Mouse (Mus musculus): ENCODE measurements around the gene Gm37240. TPM values are rescaled to one million over a fixed set of nuclear protein-coding genes. Genes with fewer than 3 reads are reported as not detected.
A peak's percentile ranks its signal among the peaks of the same experiment; 100 is the strongest.

Gene Gm37240
- polyA plus RNA-seq, 2 experiments from 2014 or later, result 3.6 to 5.5 TPM

DNA sequence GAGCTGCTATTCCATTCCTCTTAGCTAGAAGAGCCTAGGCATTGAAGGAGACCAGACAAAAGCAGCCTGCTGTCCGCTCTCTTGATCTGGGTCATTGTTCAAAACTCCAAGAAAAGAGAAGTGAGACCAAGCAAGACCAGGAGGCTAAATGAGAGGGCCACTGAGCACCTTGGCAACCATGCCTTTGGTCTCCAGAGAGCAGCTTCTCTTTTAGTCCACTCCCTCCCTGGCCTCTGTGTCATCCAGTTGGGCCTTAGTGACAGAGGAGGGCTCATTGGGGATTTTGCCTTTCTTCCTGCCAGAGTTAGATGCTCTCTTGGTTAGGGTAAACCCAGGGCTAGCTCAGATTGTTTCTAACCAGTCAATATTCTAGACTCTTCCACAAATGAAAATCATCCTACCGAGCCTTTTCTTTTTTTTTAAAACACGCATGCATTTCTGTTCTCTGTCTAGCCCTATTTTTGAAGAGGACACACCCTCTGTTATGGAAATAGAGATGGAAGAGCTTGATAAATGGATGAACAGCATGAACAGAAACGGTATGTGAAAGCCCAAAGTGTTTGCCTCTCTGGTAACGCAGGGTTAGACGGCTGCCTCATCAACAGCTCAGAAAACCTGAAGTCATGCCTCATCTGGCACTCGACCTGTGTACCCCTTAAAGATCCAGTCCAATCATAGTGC is 1197.1 kb downstream of the Gm37240 start:
- ATAC-seq, result no peak

DNA sequence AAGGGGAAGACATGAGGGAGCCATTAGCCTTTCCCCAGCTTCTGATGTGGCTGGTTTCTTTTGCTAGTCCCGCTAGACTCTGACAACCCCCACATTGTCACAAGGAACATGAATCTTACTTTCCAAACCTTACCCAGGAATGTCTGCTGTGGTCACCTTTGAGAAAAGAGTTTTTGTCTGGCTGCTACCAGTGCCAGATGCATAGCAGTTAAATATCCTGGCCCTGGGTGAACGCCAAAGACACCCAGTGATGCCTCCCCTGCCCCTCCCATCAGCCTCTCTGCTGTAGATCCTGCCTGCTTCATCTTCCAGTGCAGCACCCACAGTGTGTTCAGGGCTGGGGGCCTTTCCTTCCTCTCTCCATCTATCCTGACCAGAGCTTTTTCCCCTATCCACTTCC is 1197.7 kb downstream of the Gm37240 start:
- ATAC-seq, result no peak

DNA sequence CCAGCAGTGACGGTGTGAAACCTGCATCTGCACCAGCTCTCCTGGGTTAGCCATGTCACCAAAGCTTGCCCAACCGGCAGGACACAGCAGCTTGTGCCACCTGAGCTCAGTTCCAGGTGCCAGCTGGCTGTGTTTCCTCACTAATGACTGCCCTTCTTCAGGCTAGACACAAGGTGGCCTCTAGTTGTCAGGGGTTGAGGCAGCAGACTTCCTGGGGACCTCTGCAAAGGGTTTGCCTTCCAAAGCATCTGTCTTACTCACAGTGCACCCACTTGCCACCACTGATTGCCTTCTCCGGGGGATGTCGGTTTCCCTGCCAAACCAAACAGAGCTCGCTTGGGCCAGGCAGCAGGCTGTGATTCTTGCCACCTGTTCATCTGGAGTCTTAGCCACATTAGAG is 1199.1 kb downstream of the Gm37240 start:
- no peak for ATAC-seq

DNA sequence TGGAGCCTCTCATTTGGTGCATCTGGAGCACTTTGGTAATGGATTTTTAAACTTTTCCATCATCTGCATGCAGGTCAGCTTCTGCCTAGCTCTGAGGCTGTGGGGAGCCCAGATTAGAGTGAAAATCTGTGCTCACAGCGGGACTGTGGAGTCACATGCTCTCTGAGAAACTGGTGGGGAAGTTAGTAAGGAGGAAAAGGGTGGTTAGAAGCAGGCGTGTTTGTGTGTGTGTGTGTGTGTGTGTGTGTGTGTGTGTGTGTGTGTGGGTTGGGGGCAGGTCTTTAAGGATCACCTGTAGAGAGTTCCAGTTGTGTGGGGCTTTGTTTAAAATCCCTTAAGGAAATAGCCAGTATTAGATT is 1199.9 kb downstream of the Gm37240 start:
- no peak for ATAC-seq

DNA sequence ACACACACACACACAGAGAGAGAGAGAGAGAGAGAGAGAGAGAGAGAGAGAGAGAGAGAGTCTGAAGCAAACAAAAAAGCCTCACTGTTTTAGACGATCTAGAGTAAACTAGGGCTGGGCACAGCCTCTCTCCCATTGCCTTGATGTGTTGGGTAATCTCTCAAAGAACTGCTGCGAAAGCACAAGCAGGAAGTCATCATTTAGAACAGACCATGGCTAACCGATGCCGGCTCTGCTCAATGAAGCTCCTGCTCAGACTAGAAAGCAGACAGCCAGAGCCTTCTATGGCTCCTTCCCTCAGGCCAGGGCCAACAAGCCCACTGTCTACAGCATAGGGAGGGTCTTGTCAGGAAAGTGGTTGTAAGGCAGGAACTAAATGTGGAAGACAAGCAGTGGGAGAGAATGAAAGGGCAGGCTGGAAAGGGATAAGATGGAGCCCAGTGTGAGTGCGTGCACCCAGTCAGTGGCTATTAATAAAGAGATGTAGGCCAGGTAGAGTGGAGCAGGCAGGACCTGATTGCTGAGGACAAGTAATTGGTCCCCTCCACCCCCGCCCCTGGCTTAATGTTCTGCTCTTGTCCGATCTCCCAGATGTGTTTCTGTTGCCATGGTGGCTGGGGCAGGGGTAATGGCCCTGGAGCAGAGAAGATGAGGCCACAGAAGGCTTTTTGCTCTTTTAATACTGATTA is 1200.4 kb downstream of the Gm37240 start:
- ATAC-seq, result no peak

DNA sequence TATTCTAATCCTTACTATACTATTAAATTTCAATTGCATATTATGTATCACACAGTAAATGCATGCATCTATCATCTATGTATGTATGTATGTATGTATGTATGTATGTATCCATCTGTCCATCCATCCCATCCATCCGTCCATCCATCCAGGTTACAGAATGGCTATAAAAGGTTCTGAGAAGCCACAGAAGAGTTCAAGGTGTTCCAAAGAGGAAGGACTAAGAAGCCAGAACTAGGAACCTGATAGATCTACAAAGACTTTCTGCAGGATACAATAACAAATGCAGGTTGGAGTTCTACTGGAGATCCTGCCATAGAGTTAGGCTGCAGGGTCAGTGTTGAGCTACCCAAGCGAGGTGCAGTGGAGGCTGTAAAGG is 1201.0 kb downstream of the Gm37240 start:
- ATAC-seq, result no peak

DNA sequence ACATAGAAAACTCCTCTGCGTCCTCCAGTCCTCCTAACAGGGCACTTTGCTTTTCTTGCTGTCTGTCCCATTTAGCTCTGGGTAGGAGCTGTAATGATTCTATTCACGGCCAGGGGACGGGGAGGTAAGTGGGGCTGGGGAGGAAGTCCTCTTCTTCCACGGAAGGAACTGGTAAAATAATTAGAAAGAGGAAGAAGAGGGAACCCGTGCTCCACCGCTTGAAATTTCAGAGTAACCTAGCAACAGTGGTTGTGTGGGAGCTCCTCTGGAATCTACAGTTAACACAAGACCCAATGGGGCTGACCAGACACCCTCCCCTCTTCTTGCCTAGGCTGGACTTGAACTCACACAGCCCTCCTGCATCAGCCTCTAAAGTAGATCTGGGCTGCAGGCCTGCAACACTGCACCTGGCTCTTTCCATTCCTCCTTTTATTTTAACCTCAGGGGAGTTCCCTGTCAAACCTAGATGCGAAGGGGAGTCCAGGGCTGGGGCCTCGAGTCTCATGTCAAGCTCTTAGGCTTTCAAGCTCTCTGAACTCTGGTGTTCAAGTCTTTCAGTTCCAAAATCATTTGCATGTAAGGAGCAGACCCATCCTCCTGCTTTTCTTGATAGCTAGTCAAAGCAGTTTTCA is 1201.5 kb downstream of the Gm37240 start:
- no peak for ATAC-seq

DNA sequence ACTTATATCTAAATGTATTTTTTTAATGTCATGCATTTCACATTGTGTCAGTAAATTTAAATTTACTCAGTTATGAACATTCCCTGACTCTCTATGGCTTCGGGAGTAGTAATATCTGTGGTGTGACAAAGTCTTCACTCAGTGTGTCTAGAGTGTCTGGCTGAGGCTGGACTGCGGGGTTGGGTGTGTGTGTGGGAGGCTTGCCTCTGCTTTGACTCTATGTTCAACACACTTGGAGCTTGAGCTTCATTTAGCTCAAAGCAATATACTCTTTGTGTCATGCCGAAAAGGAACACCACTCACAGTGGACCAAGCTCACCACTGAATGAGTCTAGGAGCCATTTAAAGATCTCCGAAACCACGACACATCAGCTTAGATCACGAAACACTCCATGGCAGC is 1203.5 kb downstream of the Gm37240 start:
- ATAC-seq, result no peak

DNA sequence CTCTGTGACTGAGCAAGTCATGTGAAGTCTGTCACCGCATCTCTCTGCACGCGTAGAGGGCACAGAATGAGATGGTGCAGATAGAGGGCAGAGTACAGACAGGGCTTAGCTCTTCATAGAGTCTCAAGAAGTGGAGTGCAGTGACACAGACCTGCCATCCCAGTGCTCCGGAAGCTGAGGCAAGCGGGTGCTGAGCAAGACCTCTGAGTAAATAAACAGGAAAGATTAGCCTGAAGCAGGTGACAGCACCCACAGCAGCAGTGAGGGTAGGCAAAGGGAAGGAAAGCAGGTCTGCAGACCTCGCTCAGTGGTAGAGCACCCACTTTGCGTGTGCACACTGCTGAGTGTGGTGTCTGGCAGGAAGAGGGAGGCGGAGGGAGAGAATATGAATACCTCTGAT is 1205.6 kb downstream of the Gm37240 start:
- peak; percentile 72 for ATAC-seq

DNA sequence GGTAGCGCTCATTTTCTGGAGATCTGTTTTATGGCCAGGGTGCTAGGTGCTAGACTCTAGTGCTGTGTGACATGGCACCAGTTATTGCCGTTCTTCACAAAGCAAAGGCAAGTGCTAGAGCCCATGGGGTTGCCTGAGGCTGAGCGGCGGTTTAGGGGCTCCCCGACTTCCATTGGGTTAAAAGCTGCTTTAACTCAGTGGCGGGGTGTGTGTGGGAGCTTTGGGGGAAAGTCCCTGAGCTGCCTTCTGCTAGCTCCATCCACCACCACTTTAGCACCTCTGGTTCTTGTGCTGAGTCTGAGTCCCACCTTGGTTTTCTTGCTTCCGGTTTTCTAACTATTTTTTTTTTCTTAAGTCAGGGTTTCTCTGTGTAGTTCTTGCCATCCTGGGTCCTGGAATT is 1207.3 kb downstream of the Gm37240 start:
- ATAC-seq, result peak; percentile 72

DNA sequence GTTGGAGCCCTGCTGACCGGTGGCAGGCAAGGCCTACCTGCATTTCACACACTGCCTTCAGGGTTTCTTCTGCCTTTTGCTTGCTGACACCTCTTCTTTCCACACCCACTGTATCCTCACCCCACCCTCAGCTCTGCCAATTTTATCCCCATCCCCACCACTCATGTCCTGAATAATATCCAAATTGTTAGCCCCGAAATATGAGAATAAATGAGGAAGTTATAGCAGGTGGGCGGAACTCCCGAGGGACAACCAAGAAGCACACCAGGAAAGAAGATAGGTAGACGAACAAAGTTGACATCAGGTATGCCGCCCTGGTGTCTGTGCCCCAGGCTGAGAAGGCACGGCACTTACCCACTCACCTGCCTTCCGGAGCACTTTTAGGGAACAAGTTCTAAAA is 1207.8 kb downstream of the Gm37240 start:
- ATAC-seq, result no peak

DNA sequence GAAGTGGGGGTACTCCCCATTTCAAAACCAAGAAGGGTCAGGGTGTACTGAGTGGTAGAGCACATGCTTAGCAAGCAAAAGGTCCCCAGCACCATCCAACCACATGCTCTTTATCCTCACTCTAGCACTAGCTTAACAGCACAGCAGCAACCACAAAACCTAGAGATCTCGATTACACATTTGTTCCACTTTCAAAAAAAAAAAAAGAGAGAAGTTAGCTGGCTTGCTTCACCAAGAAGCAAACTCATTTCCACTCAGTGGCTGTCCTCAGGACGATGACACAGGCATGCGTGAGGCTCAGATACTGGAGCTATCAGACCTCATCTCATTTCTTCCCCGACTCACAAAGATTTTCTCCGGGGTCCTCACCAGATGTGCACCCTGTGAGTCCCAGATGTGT is 1208.4 kb downstream of the Gm37240 start:
- peak; percentile 37 for ATAC-seq

DNA sequence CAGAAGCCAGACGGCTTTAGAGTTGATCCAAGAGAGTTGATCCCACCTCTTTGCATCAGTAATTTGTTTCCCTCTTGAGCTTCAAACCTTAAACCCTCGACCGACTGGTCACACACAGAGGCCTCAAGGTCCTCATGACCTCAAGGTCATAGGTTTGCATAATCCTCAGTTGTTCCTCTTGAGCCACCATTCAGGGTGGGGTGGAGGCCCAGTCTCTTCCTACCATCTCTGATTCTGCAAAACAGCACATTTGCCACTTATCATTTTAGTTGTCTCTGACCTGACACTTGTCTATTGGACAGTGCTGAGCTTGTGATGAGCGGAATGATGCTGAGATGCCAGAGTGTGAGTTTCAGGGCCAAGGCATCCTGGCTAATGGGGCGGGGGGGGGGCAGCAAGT is 1211.6 kb downstream of the Gm37240 start:
- ATAC-seq, result no peak

DNA sequence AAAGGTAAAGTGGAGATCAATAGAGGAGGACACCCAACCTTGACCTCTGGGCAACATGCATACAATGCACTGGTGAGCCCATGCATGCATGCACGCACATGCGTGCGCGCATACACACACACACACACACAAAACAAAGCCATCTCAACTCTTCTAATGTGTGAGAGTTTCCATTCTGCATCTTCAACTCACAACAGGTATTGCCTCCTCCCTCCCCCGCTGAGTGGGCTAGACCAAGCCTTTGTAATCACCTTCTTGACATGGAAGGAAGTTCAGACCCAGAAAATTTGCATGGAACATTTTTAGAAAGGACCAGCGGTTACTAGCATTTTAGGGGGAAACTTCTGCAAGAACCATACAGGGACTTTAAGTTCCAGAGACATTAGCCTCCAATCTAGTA is 1213.8 kb downstream of the Gm37240 start:
- peak; percentile 45 for ATAC-seq

DNA sequence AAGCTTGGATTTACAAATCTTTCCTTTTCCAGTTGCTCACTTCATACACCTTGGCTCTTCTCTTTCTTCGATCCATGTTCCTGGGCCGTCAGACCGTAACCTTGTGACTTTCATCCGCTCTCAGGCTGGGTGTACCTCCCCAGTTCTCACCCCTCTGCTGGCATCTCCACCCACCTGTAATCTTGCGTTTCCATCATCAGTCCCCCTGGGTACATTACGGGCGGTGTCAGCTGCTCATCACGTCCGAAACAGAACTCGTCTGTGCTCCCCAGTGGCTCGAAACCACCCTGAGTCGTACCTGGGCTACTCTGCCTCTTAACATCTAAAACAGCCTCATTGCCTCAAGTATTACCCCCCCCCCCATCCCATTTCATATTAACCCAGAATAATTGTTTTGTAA is 1215.2 kb downstream of the Gm37240 start:
- no peak for ATAC-seq

DNA sequence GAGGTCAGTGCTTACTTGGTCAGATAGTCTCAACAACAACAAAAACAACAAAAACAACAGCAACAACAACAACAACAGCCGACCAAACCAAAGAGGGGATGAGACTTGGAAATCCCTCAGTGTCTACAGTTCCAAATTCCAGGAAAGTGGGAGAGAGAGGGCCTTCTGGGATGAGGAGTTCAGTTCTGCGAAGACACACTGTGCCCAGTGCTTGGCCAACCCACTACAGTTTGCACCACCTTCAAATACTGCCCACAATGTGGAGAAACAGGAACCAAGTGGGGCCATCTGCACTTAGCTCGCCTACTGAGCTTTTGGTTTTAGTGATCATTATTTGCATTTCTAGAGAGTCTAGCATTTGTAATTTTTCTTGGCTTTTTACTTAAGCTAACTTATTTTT is 1218.4 kb downstream of the Gm37240 start:
- no peak for ATAC-seq

DNA sequence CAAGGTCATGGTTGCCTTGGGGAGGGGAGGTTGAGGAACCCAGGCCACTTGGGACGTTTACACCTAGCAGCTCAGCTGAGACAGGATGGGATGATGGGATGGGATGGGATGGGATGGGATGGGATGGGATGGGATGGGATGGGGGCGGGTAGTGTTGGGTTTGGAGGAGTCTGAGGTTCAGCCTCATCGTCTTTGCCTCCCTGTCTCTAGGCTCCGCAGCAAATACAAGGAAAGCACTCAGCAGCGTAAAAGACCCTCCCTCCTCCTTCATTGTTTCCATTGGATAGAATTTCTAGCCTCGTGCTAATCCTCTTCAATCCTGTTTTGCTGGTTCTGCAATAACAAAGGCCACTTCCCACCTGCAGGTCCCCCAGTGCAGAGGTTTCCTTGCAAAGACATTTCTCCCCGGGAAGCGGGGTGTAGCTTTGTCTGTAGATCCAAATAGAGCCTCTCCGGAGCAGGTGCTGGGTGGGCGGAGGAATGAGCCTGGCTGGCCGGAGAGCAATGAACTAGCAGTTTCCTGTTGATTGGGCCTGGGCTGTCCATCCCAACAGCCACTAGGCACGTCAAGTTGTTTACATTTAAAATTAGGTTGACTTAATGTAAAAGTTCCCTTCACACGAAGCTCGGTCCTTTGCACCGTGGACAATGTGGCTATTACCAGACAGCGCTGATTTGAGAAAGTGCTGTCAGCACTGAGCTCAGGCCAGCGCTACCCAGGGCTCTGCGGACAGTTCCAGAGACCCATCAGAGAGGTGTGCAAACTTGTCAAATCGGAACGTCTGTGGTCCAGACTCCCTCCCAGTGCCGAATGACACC is 1221.9 kb downstream of the Gm37240 start:
- no peak for ATAC-seq

DNA sequence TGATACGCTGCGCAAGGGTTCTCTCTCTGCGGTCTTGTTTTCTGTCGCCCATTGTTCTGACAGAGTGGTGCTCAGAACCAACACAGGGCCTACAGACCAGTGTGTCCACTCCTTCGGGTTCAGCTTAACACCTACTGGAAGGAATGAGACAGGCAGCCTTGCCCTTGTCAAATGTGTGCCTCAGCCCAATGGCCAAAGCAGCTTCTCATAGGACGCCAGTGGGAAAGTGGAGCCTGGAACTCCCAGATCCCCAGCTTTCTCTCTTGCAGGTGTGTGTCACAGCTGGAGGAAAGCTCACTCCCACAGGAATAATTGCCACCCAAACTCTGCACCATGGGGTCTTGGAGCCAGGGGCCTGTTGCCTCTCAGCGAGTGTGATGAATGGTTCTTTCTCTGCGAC is 1222.6 kb downstream of the Gm37240 start:
- ATAC-seq, result no peak

DNA sequence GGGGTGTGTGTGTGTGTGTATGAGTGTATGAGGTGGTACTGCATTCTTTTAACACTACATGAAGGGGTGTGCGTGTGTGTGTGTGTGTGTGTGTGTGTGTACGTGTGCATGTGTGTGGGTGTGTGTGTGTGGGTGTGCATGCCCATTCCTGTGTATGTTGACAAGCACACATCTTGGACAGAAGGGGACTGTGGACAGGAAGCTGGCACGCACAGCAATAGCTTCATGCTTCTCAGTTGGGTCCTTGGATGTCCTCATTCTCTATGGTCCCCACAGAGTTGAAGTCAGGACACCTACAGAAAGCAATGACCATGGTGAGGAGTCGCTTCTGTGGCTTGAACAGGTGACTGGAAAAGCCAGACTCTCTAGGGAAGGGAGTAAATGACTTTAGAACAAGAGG is 1223.5 kb downstream of the Gm37240 start:
- ATAC-seq, result no peak

DNA sequence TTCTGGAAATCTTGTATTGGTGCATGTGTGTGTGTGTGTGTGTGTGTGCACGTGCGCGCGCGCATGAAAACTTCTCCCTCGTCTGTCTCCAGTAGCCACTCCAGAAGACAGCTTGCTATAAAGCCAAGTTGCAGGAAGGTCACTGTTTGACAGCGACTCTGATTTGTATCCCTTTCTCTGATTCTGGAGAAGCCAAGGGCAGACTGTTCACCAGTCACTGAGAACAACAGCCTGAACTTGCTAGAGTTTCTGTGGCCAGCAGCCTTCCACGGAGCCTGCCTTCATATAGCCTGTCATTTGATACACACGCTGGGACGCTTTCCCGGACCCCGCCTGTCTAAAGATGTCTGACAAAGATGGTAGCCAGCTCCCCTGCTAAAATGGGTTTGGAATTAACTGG is 1224.2 kb downstream of the Gm37240 start:
- no peak for ATAC-seq

DNA sequence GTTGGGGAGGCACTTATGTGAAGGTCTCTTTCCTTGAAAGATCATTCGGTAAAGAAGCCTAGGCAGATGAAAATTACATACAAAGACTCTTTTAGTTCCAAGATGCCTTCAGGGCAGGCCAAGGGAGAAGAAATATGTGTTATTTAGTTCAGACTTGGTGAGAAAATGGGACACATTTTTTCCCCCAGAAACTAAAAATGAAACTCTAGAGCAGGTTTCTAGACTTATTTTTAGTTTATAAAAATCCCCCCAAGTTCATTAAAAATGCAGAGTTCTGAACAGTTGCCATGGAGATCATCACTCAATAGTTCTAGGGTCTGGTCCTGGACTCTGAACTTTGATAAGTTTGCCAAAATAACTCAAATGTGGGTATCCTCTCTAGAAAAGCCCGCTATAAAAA is 1226.9 kb downstream of the Gm37240 start:
- peak; percentile 46 for ATAC-seq

DNA sequence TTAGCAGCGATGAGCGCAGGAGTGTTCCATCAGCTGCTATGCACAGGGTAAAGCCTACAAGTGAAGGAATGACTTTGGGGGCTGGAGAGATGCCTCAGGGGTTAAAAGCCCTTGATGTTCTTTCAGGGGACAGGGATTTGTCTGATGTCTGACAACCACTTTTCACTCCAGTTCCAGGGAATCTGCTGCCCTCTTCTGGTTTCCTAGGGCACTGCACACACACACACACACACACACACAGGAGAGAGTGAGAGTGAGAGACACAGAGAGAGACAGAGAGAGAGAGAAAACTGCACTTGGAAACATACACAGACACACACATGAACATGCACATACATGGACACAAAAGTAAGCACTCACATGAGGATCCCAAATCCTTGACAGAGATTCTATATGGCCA is 1228.4 kb downstream of the Gm37240 start:
- no peak for ATAC-seq

DNA sequence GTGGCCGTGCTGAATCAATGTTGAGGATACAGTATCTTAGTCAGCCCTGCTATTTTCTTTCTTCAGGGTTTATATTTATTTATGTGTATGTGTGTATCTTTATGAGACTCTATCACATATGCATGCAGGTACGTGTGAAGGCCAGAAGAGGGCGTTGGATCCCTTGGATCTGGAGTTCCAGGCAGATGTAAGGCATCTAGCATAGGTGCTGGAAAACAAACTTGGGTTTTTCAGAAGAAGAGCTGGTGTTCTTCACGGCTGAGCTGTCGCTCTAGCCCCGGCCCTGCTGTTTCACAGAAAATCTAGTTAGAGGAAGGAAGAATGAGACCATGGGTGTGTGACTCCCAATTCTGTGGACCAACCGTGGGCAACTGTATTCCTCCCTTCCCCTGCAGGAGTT is 1229.3 kb downstream of the Gm37240 start:
- ATAC-seq, result no peak

DNA sequence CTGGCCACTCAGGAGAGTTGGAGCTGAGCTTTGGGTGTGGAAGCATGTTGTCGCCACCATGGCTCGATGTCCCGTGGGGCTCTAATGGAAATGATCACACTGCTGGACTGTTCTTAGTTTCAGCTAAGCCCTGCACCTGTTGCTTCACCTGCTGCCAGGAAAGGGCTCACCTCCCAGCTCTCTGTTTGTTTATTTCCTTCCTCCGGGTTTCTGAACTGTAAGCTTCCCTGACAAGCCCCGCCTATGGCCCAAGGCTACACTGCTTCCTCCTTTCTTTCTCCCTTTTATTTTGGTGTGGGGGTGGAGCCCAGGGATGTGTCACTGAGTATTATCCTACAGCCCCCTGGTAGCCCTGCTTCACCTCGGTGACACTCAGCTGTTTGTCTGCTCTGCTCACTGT is 1230.1 kb downstream of the Gm37240 start:
- ATAC-seq, result peak; percentile 25

Measured in CD4-positive, CD25-positive, alpha-beta regulatory T cell, adult 4 months (primary cell).